Mouse (Mus musculus): Measurements from ENCODE around the gene Tma7. TPM values are rescaled to one million over a fixed set of nuclear protein-coding genes. Genes with fewer than 3 reads are reported as not detected.

Tma7 gene
- polyA plus RNA-seq, 1 experiment from 2014 or later = 706 TPM

- Histone ChIP-seq H3K9ac (peak overlapping the region; percentile 88), H3K36me3 (no peaks in the 10 kb centered on the region), H3K27ac (peak overlapping the region; percentile 69), H3K4me1 (peaks cover 29% of the 10 kb centered on the region), H3K4me2 (peak overlapping the region; percentile 85), H3K4me3 (peak overlapping the region; percentile 78), H3K27me3 (no peaks in the 10 kb centered on the region), H3K9me3 (no peaks in the 10 kb centered on the region)
- WGBS = 10% methylated on average over 8 of the region's 8 CpGs
- ATAC-seq (ENCODE audit: insufficient number of reproducible peaks, insufficient read depth, low FRiP score, low TSS enrichment, low read depth) = peak; percentile 27; the same call in 1 of the 2 replicates
These were observed 43.5 kb downstream of the Tma7 start for GRCm38 (mm10) chr9:109038901-109039364.

- Histone ChIP-seq H3K27me3 (no peaks in the 10 kb centered on the region), H3K4me3 (peak within 1 kb of the TSS; percentile 78), H3K27ac (peak within 1 kb of the TSS; percentile 69), H3K36me3 (no peaks in the 10 kb centered on the region), H3K9ac (peak within 1 kb of the TSS; percentile 88), H3K4me1 (peaks cover 29% of the 10 kb centered on the region), H3K9me3 (no peaks in the 10 kb centered on the region), H3K4me2 (peak within 1 kb of the TSS; percentile 85)
- WGBS = under 1% methylated on average over 40 of the region's 40 CpGs
- peak; percentile 85 for ATAC-seq (ENCODE audit: insufficient number of reproducible peaks, insufficient read depth, low FRiP score, low TSS enrichment, low read depth)
These were observed 44.1 kb downstream of the Tma7 start, which contains the start of gene Shisa5 for GRCm38 (mm10) chr9:109038086-109038895. Gene Shisa5, plus strand, starts transcription at chr9:109038565.

GRCm38 (mm10) chr9:109032435-109032834 lies 50.0 kb downstream of the Tma7 start:
- Histone ChIP-seq H3K36me3 (peaks cover 28% of the 10 kb centered on the region), H3K9me3 (no peaks in the 10 kb centered on the region), H3K9ac (no peak overlapping the region), H3K4me1 (no peaks in the 10 kb centered on the region), H3K4me2 (no peak overlapping the region), H3K27me3 (no peaks in the 10 kb centered on the region), H3K27ac (no peak overlapping the region), H3K4me3 (no peak overlapping the region)
- WGBS = 85% methylated on average over 6 of the region's 6 CpGs
- no peak for ATAC-seq (ENCODE audit: insufficient number of reproducible peaks, insufficient read depth, low FRiP score, low TSS enrichment, low read depth)

- H3K9ac ChIP-seq = no peak overlapping the region
- H3K36me3 ChIP-seq = peaks cover 36% of the 10 kb centered on the region
- no peak overlapping the region for H3K4me2 ChIP-seq
- no peaks in the 10 kb centered on the region for H3K4me1 ChIP-seq
- no peaks in the 10 kb centered on the region for H3K9me3 ChIP-seq
- 80% methylated on average over 8 of the region's 8 CpGs for WGBS
- ATAC-seq (ENCODE audit: insufficient number of reproducible peaks, insufficient read depth, low FRiP score, low TSS enrichment, low read depth) = no peak
- H3K27ac ChIP-seq = no peak overlapping the region
- H3K27me3 ChIP-seq = no peaks in the 10 kb centered on the region
- H3K4me3 ChIP-seq = no peak overlapping the region
These were observed 50.7 kb downstream of the Tma7 start for GRCm38 (mm10) chr9:109031686-109032085.

GRCm38 (mm10) chr9:109031001-109031400 lies 51.4 kb downstream of the Tma7 start:
- no peaks in the 10 kb centered on the region for H3K9me3 ChIP-seq
- 95% methylated on average over 7 of the region's 7 CpGs for WGBS

GRCm38 (mm10) chr9:109030312-109030711 lies 52.1 kb downstream of the Tma7 start:
- 75% methylated on average over 3 of the region's 3 CpGs for WGBS

More at GRCm38 (mm10) chr9:109031001-109031400, 51.4 kb downstream of the Tma7 start:
- Histone ChIP-seq H3K27me3 (no peaks in the 10 kb centered on the region), H3K9ac (no peak overlapping the region), H3K4me1 (no peaks in the 10 kb centered on the region), H3K27ac (no peak overlapping the region), H3K4me3 (no peak overlapping the region), H3K36me3 (peaks cover 41% of the 10 kb centered on the region), H3K4me2 (no peak overlapping the region)
- ATAC-seq (ENCODE audit: insufficient number of reproducible peaks, insufficient read depth, low FRiP score, low TSS enrichment, low read depth) = no peak

GRCm38 (mm10) chr9:109028919-109029318 lies 53.5 kb downstream of the Tma7 start:
- H3K4me3 ChIP-seq = no peak overlapping the region
- no peak for ATAC-seq (ENCODE audit: insufficient number of reproducible peaks, insufficient read depth, low FRiP score, low TSS enrichment, low read depth)
- H3K9me3 ChIP-seq = no peaks in the 10 kb centered on the region
- no peak overlapping the region for H3K27ac ChIP-seq
- no peaks in the 10 kb centered on the region for H3K4me1 ChIP-seq
- no peaks in the 10 kb centered on the region for H3K27me3 ChIP-seq
- H3K4me2 ChIP-seq = no peak overlapping the region
- peaks cover 54% of the 10 kb centered on the region for H3K36me3 ChIP-seq
- no peak overlapping the region for H3K9ac ChIP-seq
- whole genome bisulfite sequencing = 73% methylated on average over 5 of the region's 5 CpGs

More at GRCm38 (mm10) chr9:109030312-109030711, 52.1 kb downstream of the Tma7 start:
- Histone ChIP-seq H3K4me1 (no peaks in the 10 kb centered on the region), H3K9me3 (no peaks in the 10 kb centered on the region), H3K27me3 (no peaks in the 10 kb centered on the region), H3K4me3 (no peak overlapping the region), H3K36me3 (peaks cover 48% of the 10 kb centered on the region), H3K9ac (no peak overlapping the region), H3K4me2 (no peak overlapping the region), H3K27ac (no peak overlapping the region)
- no peak for ATAC-seq (ENCODE audit: insufficient number of reproducible peaks, insufficient read depth, low FRiP score, low TSS enrichment, low read depth)

- no peak overlapping the region for H3K27ac ChIP-seq
- no peak overlapping the region for H3K4me3 ChIP-seq
- H3K4me1 ChIP-seq = no peaks in the 10 kb centered on the region
- H3K36me3 ChIP-seq = peaks cover 56% of the 10 kb centered on the region
- H3K9ac ChIP-seq = no peak overlapping the region
- H3K27me3 ChIP-seq = no peaks in the 10 kb centered on the region
- 83% methylated on average over 3 of the region's 3 CpGs for WGBS
- ATAC-seq (ENCODE audit: insufficient number of reproducible peaks, insufficient read depth, low FRiP score, low TSS enrichment, low read depth) = no peak
- no peaks in the 10 kb centered on the region for H3K9me3 ChIP-seq
- H3K4me2 ChIP-seq = no peak overlapping the region
These were observed 54.0 kb downstream of the Tma7 start for GRCm38 (mm10) chr9:109028421-109028820.

GRCm38 (mm10) chr9:109027521-109027920 lies 54.9 kb downstream of the Tma7 start:
- Histone ChIP-seq H3K4me2 (no peak overlapping the region), H3K36me3 (peaks cover 59% of the 10 kb centered on the region), H3K9ac (no peak overlapping the region), H3K27me3 (no peaks in the 10 kb centered on the region), H3K27ac (no peak overlapping the region), H3K9me3 (no peaks in the 10 kb centered on the region), H3K4me3 (no peak overlapping the region), H3K4me1 (no peaks in the 10 kb centered on the region)
- 82% methylated on average over 8 of the region's 8 CpGs for WGBS
- no peak for ATAC-seq (ENCODE audit: insufficient number of reproducible peaks, insufficient read depth, low FRiP score, low TSS enrichment, low read depth)

Other genes starting within 250 kb of the Tma7 start
- 20.4 and 22.7 TPM in 2 replicates for gene Slc26a6, start 229.3 kb downstream of the Tma7 start, polyA plus RNA-seq (2015; fragmentation: Nextera tagmentation; extraction: Ambion mirVana)
- not detected in 2 replicates for gene Tmem89, start 168.0 kb downstream of the Tma7 start, polyA plus RNA-seq (2015; fragmentation: Nextera tagmentation; extraction: Ambion mirVana)
- gene Uqcrc1, start 146.0 kb downstream of the Tma7 start, polyA plus RNA-seq (2015; fragmentation: Nextera tagmentation; extraction: Ambion mirVana) = 422 and 457 TPM in 2 replicates
- 24.6 and 26.0 TPM in 2 replicates for gene Col7a1, start 129.0 kb downstream of the Tma7 start, polyA plus RNA-seq (2015; fragmentation: Nextera tagmentation; extraction: Ambion mirVana)
- 0.30 and 0.83 TPM in 2 replicates for gene Ucn2, start 96.6 kb downstream of the Tma7 start, polyA plus RNA-seq (2015; fragmentation: Nextera tagmentation; extraction: Ambion mirVana)
- gene Pfkfb4, start 90.8 kb downstream of the Tma7 start, polyA plus RNA-seq (2015; fragmentation: Nextera tagmentation; extraction: Ambion mirVana) = 17.1 and 19.0 TPM in 2 replicates
- 65.4 and 76.0 TPM in 2 replicates for gene Shisa5, start 44.0 kb downstream of the Tma7 start, polyA plus RNA-seq (2015; fragmentation: Nextera tagmentation; extraction: Ambion mirVana)
- 13.3 and 13.7 TPM in 2 replicates for gene Trex1, start 22.9 kb downstream of the Tma7 start, polyA plus RNA-seq (2015; fragmentation: Nextera tagmentation; extraction: Ambion mirVana)
- 26.8 and 29.6 TPM in 2 replicates for gene Atrip, start 8.5 kb downstream of the Tma7 start, polyA plus RNA-seq (2015; fragmentation: Nextera tagmentation; extraction: Ambion mirVana)
- 14.1 and 14.6 TPM in 2 replicates for gene Ccdc51, start 94 bp downstream of the Tma7 start, polyA plus RNA-seq (2015; fragmentation: Nextera tagmentation; extraction: Ambion mirVana)
- 13.1 and 13.2 TPM in 2 replicates for gene Plxnb1, start 12.8 kb upstream of the Tma7 start, polyA plus RNA-seq (2015; fragmentation: Nextera tagmentation; extraction: Ambion mirVana)
- not detected in 2 replicates for gene Fbxw21, start 79.5 kb upstream of the Tma7 start, polyA plus RNA-seq (2015; fragmentation: Nextera tagmentation; extraction: Ambion mirVana)
- gene Fbxw13, start 113.4 kb upstream of the Tma7 start, polyA plus RNA-seq (2015; fragmentation: Nextera tagmentation; extraction: Ambion mirVana) = not detected in 2 replicates
- gene Fbxw20, start 152.2 kb upstream of the Tma7 start, polyA plus RNA-seq (2015; fragmentation: Nextera tagmentation; extraction: Ambion mirVana) = not detected in 2 replicates
- not detected in 2 replicates for gene Fbxw14, start 205.1 kb upstream of the Tma7 start, polyA plus RNA-seq (2015; fragmentation: Nextera tagmentation; extraction: Ambion mirVana)